Mouse (Mus musculus): ENCODE measurements around the gene Bhlha9. TPM values are rescaled to one million over a fixed set of nuclear protein-coding genes. Genes with fewer than 3 reads are reported as not detected.

The Bhlha9 gene
- polyA plus RNA-seq (2012; ENCODE audit: insufficient read depth, insufficient read length, missing spikeins) = not detected in 2 replicates

DNA sequence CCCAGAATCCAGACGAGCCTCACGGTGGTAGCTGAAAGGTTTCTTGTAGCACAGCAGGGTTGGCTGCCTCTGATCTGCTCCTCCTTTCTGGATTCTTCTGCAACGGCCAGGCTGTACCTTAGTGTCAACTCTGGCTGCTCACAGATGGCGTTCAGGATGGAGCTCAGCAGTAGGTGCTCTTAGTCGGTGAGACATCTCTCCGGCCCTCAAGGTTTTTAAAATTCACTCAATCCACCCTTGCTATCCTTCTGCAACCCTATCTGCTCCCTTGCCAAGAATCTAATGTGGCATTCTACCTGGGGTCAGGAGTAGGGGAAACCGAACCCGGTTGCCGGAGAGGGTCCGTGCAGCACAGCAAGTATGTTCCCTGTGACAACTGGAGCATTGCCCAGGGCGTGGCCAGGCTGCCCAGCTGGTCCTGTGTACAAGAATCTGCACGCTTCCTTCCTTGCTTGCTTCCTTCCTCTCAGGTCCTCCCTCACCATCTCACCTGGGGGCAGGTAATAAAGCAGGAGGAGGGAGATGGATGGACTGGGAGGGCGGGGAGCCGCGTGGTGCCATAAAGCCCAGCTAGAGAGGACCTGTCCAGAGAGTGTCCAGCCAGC, at the start of gene Bhlha9:
TSS of gene Bhlha9 (plus strand) at position 600 of the 605 bp plus-strand sequence.
- TF ChIP-seq POLR2A (IDR thresholded peaks at IDR 0.05; ENCODE audit: borderline replicate concordance, low read depth, low read length) (no peak), CTCF (IDR thresholded peaks at IDR 0.05; ENCODE audit: low read depth, low read length) (no peak)
- H3K4me3 ChIP-seq (ENCODE audit: insufficient read depth, low read length) = no peak within 1 kb of the TSS
- H3K27ac ChIP-seq (ENCODE audit: insufficient read depth, low read depth, low read length) = no peak within 1 kb of the TSS
- peaks cover 3% of the 10 kb centered on the region; the same call in 1 of the 2 replicates for H3K4me1 ChIP-seq (ENCODE audit: control insufficient read depth, insufficient read depth, low read length)

DNA sequence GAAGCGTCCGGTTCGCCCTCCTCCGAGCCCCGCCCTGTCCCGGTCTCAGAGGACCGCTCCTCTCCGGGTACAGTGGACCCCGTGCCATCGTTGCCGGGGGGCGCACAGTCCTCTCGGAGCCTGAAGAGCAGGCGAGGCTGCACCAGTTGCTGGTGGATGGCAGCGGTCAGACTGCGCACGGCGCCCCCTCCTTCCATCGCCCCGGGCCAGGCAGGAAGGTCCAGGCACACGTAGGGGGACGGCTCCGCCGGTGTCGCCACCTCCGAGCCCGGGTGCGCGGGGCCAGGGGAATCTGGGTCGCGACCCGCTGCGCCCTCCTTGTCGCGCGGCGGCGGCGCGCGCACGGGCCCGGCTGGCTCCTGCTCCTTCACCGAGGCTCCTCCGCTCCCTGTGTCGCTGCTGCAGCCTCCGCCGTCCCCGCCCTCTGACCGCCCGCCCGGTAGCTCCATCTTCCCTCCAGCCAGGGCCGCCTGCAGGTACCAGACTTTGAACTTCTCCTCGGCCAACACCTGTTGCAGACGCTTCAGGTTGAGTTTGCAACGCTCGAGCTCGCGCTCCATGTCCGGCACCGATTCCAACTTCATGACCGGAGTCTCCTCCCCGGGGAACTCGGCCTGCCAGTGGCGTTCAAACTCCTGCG, 49.6 kb upstream of the Bhlha9 start:
- Histone ChIP-seq H3K4me3 (ENCODE audit: insufficient read depth, low read length) (peak overlapping the region; percentile 99), H3K27ac (ENCODE audit: insufficient read depth, low read depth, low read length) (peak overlapping the region; percentile 67), H3K4me1 (ENCODE audit: control insufficient read depth, insufficient read depth, low read length) (peaks cover 36% of the 10 kb centered on the region)
- no peak for TF ChIP-seq CTCF (IDR thresholded peaks at IDR 0.05; ENCODE audit: low read depth, low read length)
- TF ChIP-seq POLR2A (IDR thresholded peaks at IDR 0.05; ENCODE audit: borderline replicate concordance, low read depth, low read length) = no peak

DNA sequence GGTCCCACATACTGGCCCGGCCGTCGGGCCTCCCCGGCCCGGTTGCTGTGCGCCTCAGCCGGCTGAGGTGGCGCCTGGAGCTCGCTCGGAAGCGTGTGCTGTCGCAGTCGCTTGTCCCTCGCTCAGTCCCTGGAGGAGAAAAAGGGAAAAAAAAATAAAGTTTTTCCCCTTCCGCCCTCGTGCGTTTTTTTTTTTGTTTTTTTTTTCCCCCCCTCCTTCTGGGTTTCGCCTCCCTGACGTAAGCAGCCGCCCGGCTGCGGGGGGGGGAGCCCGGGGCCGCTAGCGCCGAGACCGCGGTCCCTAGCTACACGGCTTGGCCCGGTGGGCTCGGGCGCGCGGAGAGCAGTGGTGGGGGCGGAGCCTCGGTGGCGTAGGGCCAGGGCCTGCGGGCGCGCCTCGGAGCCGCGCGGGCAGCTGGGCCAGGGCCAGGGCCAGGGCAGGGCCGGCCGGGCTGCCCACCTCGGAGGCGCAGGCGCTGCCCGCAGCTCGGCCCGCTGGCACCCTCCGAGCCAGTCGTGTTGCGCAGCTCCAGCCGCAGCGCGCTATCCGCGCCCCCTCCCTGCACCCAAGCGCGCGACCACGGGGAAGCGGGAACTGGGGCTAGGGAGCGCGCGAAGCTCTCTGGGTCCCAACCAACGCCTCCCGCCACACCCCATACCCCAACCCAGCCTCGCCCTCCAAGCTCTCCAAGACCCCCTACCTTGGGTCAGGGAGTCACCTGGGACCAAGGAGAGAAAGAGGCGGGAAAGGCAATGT, 48.9 kb upstream of the Bhlha9 start:
- H3K4me1 ChIP-seq (ENCODE audit: control insufficient read depth, insufficient read depth, low read length) = peaks cover 33% of the 10 kb centered on the region
- 0 out of 2 replicates have a peak, but pooled peaks have one; percentile 6 for TF ChIP-seq POLR2A (IDR thresholded peaks at IDR 0.05; ENCODE audit: borderline replicate concordance, low read depth, low read length)
- no peak for TF ChIP-seq CTCF (IDR thresholded peaks at IDR 0.05; ENCODE audit: low read depth, low read length)
- peak overlapping the region; percentile 99 for H3K4me3 ChIP-seq (ENCODE audit: insufficient read depth, low read length)
- peak overlapping the region; percentile 67 for H3K27ac ChIP-seq (ENCODE audit: insufficient read depth, low read depth, low read length)

DNA sequence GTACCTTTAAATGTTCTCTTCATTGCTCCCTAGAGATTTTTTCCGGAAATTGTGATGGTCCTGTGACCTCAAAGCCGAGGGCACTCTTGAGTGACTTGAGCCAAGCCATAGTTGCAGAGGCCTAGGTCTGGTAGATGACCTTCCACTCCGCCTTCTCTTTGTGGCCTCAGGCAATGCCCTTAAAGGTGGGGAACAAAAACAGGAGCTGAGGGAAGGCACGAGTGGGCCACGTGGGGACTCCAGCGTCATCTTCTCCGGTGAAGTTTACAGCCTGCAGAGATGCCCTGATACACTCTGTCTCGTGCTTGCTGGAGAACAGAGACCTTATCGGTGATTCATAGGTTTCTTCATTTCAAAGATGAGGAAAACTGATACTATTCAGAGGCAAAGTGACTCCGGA, 48.2 kb upstream of the Bhlha9 start:
- Histone ChIP-seq H3K4me3 (ENCODE audit: insufficient read depth, low read length) (no peak overlapping the region), H3K4me1 (ENCODE audit: control insufficient read depth, insufficient read depth, low read length) (peaks cover 35% of the 10 kb centered on the region), H3K27ac (ENCODE audit: insufficient read depth, low read depth, low read length) (no peak overlapping the region)
- TF ChIP-seq POLR2A (IDR thresholded peaks at IDR 0.05; ENCODE audit: borderline replicate concordance, low read depth, low read length) (no peak), CTCF (IDR thresholded peaks at IDR 0.05; ENCODE audit: low read depth, low read length) (no peak)

DNA sequence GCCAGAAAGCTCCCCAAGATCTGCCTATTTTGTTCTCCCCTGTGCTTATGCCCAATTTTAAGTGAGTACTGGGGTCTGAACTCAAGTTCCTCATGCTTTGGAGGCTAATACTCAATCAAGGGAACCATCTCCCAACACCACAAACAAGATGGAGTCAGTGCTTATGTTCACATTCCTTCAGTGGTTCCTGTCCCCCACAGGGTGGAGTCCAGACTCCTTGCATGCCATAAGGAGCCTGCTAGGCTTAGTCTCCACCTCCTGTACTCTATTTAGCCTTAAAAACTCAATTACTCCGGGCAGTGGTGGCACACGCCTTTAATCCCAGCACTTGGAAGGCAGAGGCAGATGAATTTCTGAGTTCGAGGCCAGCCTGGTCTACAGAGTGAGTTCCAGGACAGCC, 47.4 kb upstream of the Bhlha9 start:
- no peak overlapping the region for H3K27ac ChIP-seq (ENCODE audit: insufficient read depth, low read depth, low read length)
- TF ChIP-seq CTCF (IDR thresholded peaks at IDR 0.05; ENCODE audit: low read depth, low read length) = no peak
- no peak for TF ChIP-seq POLR2A (IDR thresholded peaks at IDR 0.05; ENCODE audit: borderline replicate concordance, low read depth, low read length)
- H3K4me1 ChIP-seq (ENCODE audit: control insufficient read depth, insufficient read depth, low read length) = peaks cover 33% of the 10 kb centered on the region
- no peak overlapping the region for H3K4me3 ChIP-seq (ENCODE audit: insufficient read depth, low read length)

DNA sequence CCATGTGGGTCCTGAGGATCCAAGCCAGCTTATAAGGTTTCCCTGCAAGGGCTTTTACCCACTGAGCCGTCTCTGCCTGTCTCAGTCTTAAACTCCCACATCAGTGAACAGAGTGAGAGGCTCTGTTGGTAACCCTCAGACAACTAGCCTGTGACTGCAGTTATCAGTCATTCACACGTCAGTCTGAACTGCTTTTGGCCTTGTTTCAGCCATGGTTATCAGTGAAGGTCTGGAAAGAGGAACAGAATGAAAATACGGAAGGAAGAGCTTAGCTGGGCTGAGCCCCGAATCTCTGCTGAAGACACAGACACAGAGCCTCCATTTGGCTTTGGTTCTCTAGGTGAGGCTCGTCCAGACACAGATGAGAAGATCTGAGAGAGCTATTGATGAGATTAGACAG, 43.7 kb upstream of the Bhlha9 start:
- peaks cover 22% of the 10 kb centered on the region for H3K4me1 ChIP-seq (ENCODE audit: control insufficient read depth, insufficient read depth, low read length)
- H3K27ac ChIP-seq (ENCODE audit: insufficient read depth, low read depth, low read length) = peak overlapping the region; percentile 71
- no peak for TF ChIP-seq POLR2A (IDR thresholded peaks at IDR 0.05; ENCODE audit: borderline replicate concordance, low read depth, low read length)
- no peak for TF ChIP-seq CTCF (IDR thresholded peaks at IDR 0.05; ENCODE audit: low read depth, low read length)
- H3K4me3 ChIP-seq (ENCODE audit: insufficient read depth, low read length) = no peak overlapping the region

DNA sequence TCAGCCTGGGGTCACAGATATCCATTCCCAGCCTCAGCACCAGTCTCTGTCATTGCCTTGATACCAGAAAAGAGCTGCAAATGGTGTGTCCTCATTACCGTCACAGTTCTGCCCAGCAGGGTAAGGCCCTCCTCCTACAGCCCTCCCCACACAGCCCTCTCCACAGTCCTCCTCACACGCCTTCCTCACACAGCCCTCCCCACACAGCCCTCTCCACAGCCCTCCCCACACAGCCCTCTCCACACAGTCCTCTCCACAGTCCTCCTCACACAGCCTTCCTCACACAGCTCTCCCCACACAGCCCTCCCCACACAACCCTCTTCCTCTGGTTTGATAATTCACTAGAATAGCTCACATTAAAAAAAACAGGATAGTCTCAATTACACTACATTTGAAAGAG, 42.2 kb upstream of the Bhlha9 start:
- no peak overlapping the region for H3K27ac ChIP-seq (ENCODE audit: insufficient read depth, low read depth, low read length)
- peaks cover 18% of the 10 kb centered on the region for H3K4me1 ChIP-seq (ENCODE audit: control insufficient read depth, insufficient read depth, low read length)
- no peak for TF ChIP-seq POLR2A (IDR thresholded peaks at IDR 0.05; ENCODE audit: borderline replicate concordance, low read depth, low read length)
- no peak for TF ChIP-seq CTCF (IDR thresholded peaks at IDR 0.05; ENCODE audit: low read depth, low read length)
- no peak overlapping the region for H3K4me3 ChIP-seq (ENCODE audit: insufficient read depth, low read length)

DNA sequence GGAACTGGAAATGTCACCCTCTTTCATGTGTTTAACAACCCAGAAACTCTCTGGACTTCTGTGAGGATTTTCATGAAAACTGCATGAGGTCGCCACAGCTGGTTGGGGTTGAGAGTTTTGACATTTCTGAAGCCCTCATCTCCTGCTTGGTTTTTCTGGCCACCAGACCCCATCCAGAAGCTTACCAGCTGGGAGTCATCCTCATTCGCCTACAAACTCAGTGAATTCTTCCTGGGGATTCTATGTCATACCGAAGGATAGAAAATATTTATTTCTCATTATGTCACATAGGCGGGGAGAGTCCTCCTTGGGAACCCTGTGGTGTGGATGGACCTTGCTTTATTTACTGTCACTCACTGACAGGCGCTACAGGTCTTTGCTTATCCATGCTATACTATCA, 41.8 kb upstream of the Bhlha9 start:
- Histone ChIP-seq H3K4me1 (ENCODE audit: control insufficient read depth, insufficient read depth, low read length) (peaks cover 15% of the 10 kb centered on the region), H3K27ac (ENCODE audit: insufficient read depth, low read depth, low read length) (no peak overlapping the region), H3K4me3 (ENCODE audit: insufficient read depth, low read length) (no peak overlapping the region)
- no peak for TF ChIP-seq CTCF (IDR thresholded peaks at IDR 0.05; ENCODE audit: low read depth, low read length)
- no peak for TF ChIP-seq POLR2A (IDR thresholded peaks at IDR 0.05; ENCODE audit: borderline replicate concordance, low read depth, low read length)

DNA sequence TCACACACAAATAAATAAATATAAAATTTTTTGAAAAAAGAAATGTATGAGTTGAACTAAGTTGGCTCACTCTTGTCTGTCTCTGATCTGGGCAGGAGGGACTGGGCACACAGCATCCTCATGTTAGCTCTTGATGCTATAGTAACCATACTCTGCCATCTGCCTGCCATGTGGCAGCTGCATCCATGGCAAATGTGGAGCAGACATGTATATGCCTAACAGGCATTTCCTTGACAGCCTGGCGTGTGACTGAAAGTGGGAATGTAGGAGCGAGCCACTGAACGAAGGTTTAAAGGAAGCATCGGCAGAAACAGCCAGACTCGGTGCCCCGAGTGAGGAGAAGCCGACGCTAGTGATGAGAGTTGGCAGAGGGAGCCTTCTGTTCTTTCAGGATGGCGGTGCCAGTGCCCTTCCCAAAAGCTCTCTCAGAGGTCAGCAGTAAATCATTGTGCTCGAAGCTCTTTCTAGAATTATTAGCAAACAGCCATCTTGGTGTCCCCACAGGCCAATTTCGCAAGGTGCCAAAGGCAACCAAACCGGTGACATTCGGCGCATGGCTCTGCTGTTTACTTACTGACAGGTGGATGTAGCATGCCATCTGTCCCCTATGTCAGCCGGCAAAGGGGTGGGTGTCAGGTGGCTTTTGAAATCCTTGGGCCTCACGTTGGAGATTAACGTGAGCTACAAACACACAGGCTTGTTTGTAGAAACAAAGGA, 32.8 kb upstream of the Bhlha9 start:
- Histone ChIP-seq H3K4me3 (ENCODE audit: insufficient read depth, low read length) (no peak overlapping the region), H3K27ac (ENCODE audit: insufficient read depth, low read depth, low read length) (no peak overlapping the region), H3K4me1 (ENCODE audit: control insufficient read depth, insufficient read depth, low read length) (peaks cover 4% of the 10 kb centered on the region)
- no peak for TF ChIP-seq POLR2A (IDR thresholded peaks at IDR 0.05; ENCODE audit: borderline replicate concordance, low read depth, low read length)
- no peak for TF ChIP-seq CTCF (IDR thresholded peaks at IDR 0.05; ENCODE audit: low read depth, low read length)

All from bone marrow macrophage, adult 2 months (primary cell).